Mouse (Mus musculus): Measurements from ENCODE around the gene Fam169b.

GRCm38 (mm10) chr7:68228491-68228890 lies 45.1 kb upstream of the Fam169b start:
- TF ChIP-seq CTCF (conservative IDR thresholded peaks at IDR 0.05; ENCODE audit: low read length) (no peak), POU5F1 (IDR thresholded peaks at IDR 0.05; ENCODE audit: borderline replicate concordance, low read length) (no peak)
